Mouse (Mus musculus): ENCODE measurements around the gene Aco2. TPM values are rescaled to one million over a fixed set of nuclear protein-coding genes. Genes with fewer than 3 reads are reported as not detected.

The Aco2 gene
- polyA plus RNA-seq, 1 experiment from 2014 or later = 288 TPM

GRCm38 (mm10) chr15:81950716-81951115 is 78.6 kb downstream of the Aco2 start:
- no peak overlapping the region for H3K27ac ChIP-seq (ENCODE audit: low read length)
- H3K9me3 ChIP-seq (ENCODE audit: control insufficient read depth, low read length) = no peaks in the 10 kb centered on the region
- no peaks in the 10 kb centered on the region for H3K4me1 ChIP-seq (ENCODE audit: control insufficient read depth, insufficient read depth, low read length)
- H3K4me2 ChIP-seq (ENCODE audit: low read depth, low read length) = no peak overlapping the region
- no peak for ATAC-seq
- no peaks in the 10 kb centered on the region for H3K36me3 ChIP-seq (ENCODE audit: control insufficient read depth, insufficient read depth, low read length)
- 78% methylated on average over 5 of the region's 5 CpGs for WGBS
- H3K4me3 ChIP-seq (ENCODE audit: low read length) = no peak overlapping the region
- H3K9ac ChIP-seq (ENCODE audit: low read depth, low read length) = no peak overlapping the region
- no peaks in the 10 kb centered on the region for H3K27me3 ChIP-seq (replicated peaks; ENCODE audit: control insufficient read depth, insufficient read depth, low read length)

GRCm38 (mm10) chr15:81951159-81951558 is 79.0 kb downstream of the Aco2 start:
- 88% methylated on average over 9 of the region's 9 CpGs for WGBS
- no peak for ATAC-seq
- H3K27ac ChIP-seq (ENCODE audit: low read length) = no peak overlapping the region

GRCm38 (mm10) chr15:81952310-81952709 is 80.2 kb downstream of the Aco2 start:
- Histone ChIP-seq H3K9me3 (ENCODE audit: control insufficient read depth, low read length) (no peaks in the 10 kb centered on the region), H3K9ac (ENCODE audit: low read depth, low read length) (no peak overlapping the region), H3K27me3 (replicated peaks; ENCODE audit: control insufficient read depth, insufficient read depth, low read length) (no peaks in the 10 kb centered on the region), H3K4me1 (ENCODE audit: control insufficient read depth, insufficient read depth, low read length) (no peaks in the 10 kb centered on the region), H3K27ac (ENCODE audit: low read length) (no peak overlapping the region), H3K36me3 (ENCODE audit: control insufficient read depth, insufficient read depth, low read length) (no peaks in the 10 kb centered on the region), H3K4me3 (ENCODE audit: low read length) (no peak overlapping the region), H3K4me2 (ENCODE audit: low read depth, low read length) (no peak overlapping the region)
- 76% methylated on average over 4 of the region's 4 CpGs for WGBS
- no peak for ATAC-seq

More at GRCm38 (mm10) chr15:81951159-81951558, 79.0 kb downstream of the Aco2 start:
- no peaks in the 10 kb centered on the region for H3K4me1 ChIP-seq (ENCODE audit: control insufficient read depth, insufficient read depth, low read length)
- no peaks in the 10 kb centered on the region for H3K36me3 ChIP-seq (ENCODE audit: control insufficient read depth, insufficient read depth, low read length)
- H3K4me2 ChIP-seq (ENCODE audit: low read depth, low read length) = no peak overlapping the region
- no peaks in the 10 kb centered on the region for H3K9me3 ChIP-seq (ENCODE audit: control insufficient read depth, low read length)
- no peaks in the 10 kb centered on the region for H3K27me3 ChIP-seq (replicated peaks; ENCODE audit: control insufficient read depth, insufficient read depth, low read length)
- no peak overlapping the region for H3K4me3 ChIP-seq (ENCODE audit: low read length)
- H3K9ac ChIP-seq (ENCODE audit: low read depth, low read length) = no peak overlapping the region

- no peak overlapping the region for H3K9ac ChIP-seq (ENCODE audit: low read depth, low read length)
- H3K27me3 ChIP-seq (replicated peaks; ENCODE audit: control insufficient read depth, insufficient read depth, low read length) = no peaks in the 10 kb centered on the region
- H3K9me3 ChIP-seq (ENCODE audit: control insufficient read depth, low read length) = no peaks in the 10 kb centered on the region
- no peak overlapping the region for H3K4me3 ChIP-seq (ENCODE audit: low read length)
- no peaks in the 10 kb centered on the region for H3K36me3 ChIP-seq (ENCODE audit: control insufficient read depth, insufficient read depth, low read length)
- no peak overlapping the region for H3K4me2 ChIP-seq (ENCODE audit: low read depth, low read length)
- H3K27ac ChIP-seq (ENCODE audit: low read length) = no peak overlapping the region
- WGBS = 98% methylated on average over 9 of the region's 9 CpGs
- no peaks in the 10 kb centered on the region for H3K4me1 ChIP-seq (ENCODE audit: control insufficient read depth, insufficient read depth, low read length)
- no peak for ATAC-seq
Measured at GRCm38 (mm10) chr15:81954151-81954583, 82.1 kb downstream of the Aco2 start.

GRCm38 (mm10) chr15:81954716-81955115 is 82.6 kb downstream of the Aco2 start:
- no peak overlapping the region for H3K9ac ChIP-seq (ENCODE audit: low read depth, low read length)
- no peak overlapping the region for H3K4me2 ChIP-seq (ENCODE audit: low read depth, low read length)
- H3K36me3 ChIP-seq (ENCODE audit: control insufficient read depth, insufficient read depth, low read length) = no peaks in the 10 kb centered on the region
- ATAC-seq = no peak
- 95% methylated on average over 6 of the region's 6 CpGs for WGBS
- H3K27ac ChIP-seq (ENCODE audit: low read length) = no peak overlapping the region
- no peaks in the 10 kb centered on the region for H3K9me3 ChIP-seq (ENCODE audit: control insufficient read depth, low read length)
- no peak overlapping the region for H3K4me3 ChIP-seq (ENCODE audit: low read length)
- H3K27me3 ChIP-seq (replicated peaks; ENCODE audit: control insufficient read depth, insufficient read depth, low read length) = no peaks in the 10 kb centered on the region
- H3K4me1 ChIP-seq (ENCODE audit: control insufficient read depth, insufficient read depth, low read length) = no peaks in the 10 kb centered on the region

- H3K4me1 ChIP-seq (ENCODE audit: control insufficient read depth, insufficient read depth, low read length) = no peaks in the 10 kb centered on the region
- no peak overlapping the region for H3K4me3 ChIP-seq (ENCODE audit: low read length)
- H3K4me2 ChIP-seq (ENCODE audit: low read depth, low read length) = no peak overlapping the region
- H3K9me3 ChIP-seq (ENCODE audit: control insufficient read depth, low read length) = no peaks in the 10 kb centered on the region
- H3K9ac ChIP-seq (ENCODE audit: low read depth, low read length) = no peak overlapping the region
- H3K27me3 ChIP-seq (replicated peaks; ENCODE audit: control insufficient read depth, insufficient read depth, low read length) = no peaks in the 10 kb centered on the region
- ATAC-seq = no peak
- H3K27ac ChIP-seq (ENCODE audit: low read length) = no peak overlapping the region
- no peaks in the 10 kb centered on the region for H3K36me3 ChIP-seq (ENCODE audit: control insufficient read depth, insufficient read depth, low read length)
- WGBS = 93% methylated on average over 15 of the region's 15 CpGs
Measured at GRCm38 (mm10) chr15:81955414-81955813, 83.3 kb downstream of the Aco2 start.

GRCm38 (mm10) chr15:81956457-81956856 is 84.3 kb downstream of the Aco2 start:
- ATAC-seq = no peak
- 57% methylated on average over 8 of the region's 8 CpGs for WGBS

GRCm38 (mm10) chr15:81957598-81957997 is 85.5 kb downstream of the Aco2 start:
- 85% methylated on average over 11 of the region's 11 CpGs for WGBS
- no peak overlapping the region for H3K27ac ChIP-seq (ENCODE audit: low read length)
- H3K4me2 ChIP-seq (ENCODE audit: low read depth, low read length) = no peak overlapping the region
- no peaks in the 10 kb centered on the region for H3K4me1 ChIP-seq (ENCODE audit: control insufficient read depth, insufficient read depth, low read length)
- no peaks in the 10 kb centered on the region for H3K27me3 ChIP-seq (replicated peaks; ENCODE audit: control insufficient read depth, insufficient read depth, low read length)
- no peaks in the 10 kb centered on the region for H3K9me3 ChIP-seq (ENCODE audit: control insufficient read depth, low read length)
- H3K4me3 ChIP-seq (ENCODE audit: low read length) = no peak overlapping the region
- H3K36me3 ChIP-seq (ENCODE audit: control insufficient read depth, insufficient read depth, low read length) = no peaks in the 10 kb centered on the region
- no peak for ATAC-seq
- no peak overlapping the region for H3K9ac ChIP-seq (ENCODE audit: low read depth, low read length)

More at GRCm38 (mm10) chr15:81956457-81956856, 84.3 kb downstream of the Aco2 start:
- H3K4me2 ChIP-seq (ENCODE audit: low read depth, low read length) = no peak overlapping the region
- no peaks in the 10 kb centered on the region for H3K4me1 ChIP-seq (ENCODE audit: control insufficient read depth, insufficient read depth, low read length)
- H3K27me3 ChIP-seq (replicated peaks; ENCODE audit: control insufficient read depth, insufficient read depth, low read length) = no peaks in the 10 kb centered on the region
- H3K9me3 ChIP-seq (ENCODE audit: control insufficient read depth, low read length) = no peaks in the 10 kb centered on the region
- no peak overlapping the region for H3K9ac ChIP-seq (ENCODE audit: low read depth, low read length)
- H3K27ac ChIP-seq (ENCODE audit: low read length) = no peak overlapping the region
- H3K4me3 ChIP-seq (ENCODE audit: low read length) = no peak overlapping the region
- no peaks in the 10 kb centered on the region for H3K36me3 ChIP-seq (ENCODE audit: control insufficient read depth, insufficient read depth, low read length)

GRCm38 (mm10) chr15:81958906-81959305 is 86.8 kb downstream of the Aco2 start:
- ATAC-seq = no peak
- Histone ChIP-seq H3K27ac (ENCODE audit: low read length) (no peak overlapping the region), H3K4me3 (ENCODE audit: low read length) (no peak overlapping the region), H3K27me3 (replicated peaks; ENCODE audit: control insufficient read depth, insufficient read depth, low read length) (no peaks in the 10 kb centered on the region), H3K36me3 (ENCODE audit: control insufficient read depth, insufficient read depth, low read length) (no peaks in the 10 kb centered on the region), H3K4me1 (ENCODE audit: control insufficient read depth, insufficient read depth, low read length) (no peaks in the 10 kb centered on the region), H3K9ac (ENCODE audit: low read depth, low read length) (no peak overlapping the region), H3K4me2 (ENCODE audit: low read depth, low read length) (no peak overlapping the region), H3K9me3 (ENCODE audit: control insufficient read depth, low read length) (no peaks in the 10 kb centered on the region)
- WGBS = 85% methylated on average over 3 of the region's 3 CpGs

Data from intestine, embryonic 16.5 days (tissue).